Comparison of ENCODE assay signal across 30 mouse cellular contexts in genomic region chr8:111870379-111870778, GRCm38 (mm10). TPM values are rescaled to one million over a fixed set of nuclear protein-coding genes. Genes with fewer than 3 reads are reported as not detected.
"Had no signal": no experiment of that assay in that cellular context is flagged by ENCODE, and none has a peak within 500 bp of the region (broad histone marks: within the 10 kb centered on the region; RNA-seq: fewer than 3 reads in every experiment).

No protein-coding gene starts in this region.

- DNase-seq: cerebellum, adult 9-10 months; cerebellum, adult 9-11 months; cerebellum, postnatal 10 days; cerebellum, postnatal 14 days; cerebellum, postnatal 25 days; cerebellum, postnatal 36 days; embryo, embryonic 11 days; gastrocnemius, adult 2 months; gastrocnemius, postnatal 10 days; gastrocnemius, postnatal 14 days; gastrocnemius, postnatal 25 days; gastrocnemius, postnatal 36 days; heart, adult 11 months; heart, adult 18-20 months; heart, adult 2 months had no signal

- H3K9ac ChIP-seq: embryonic facial prominence, embryonic 12.5 days; embryonic facial prominence, embryonic 13.5 days; embryonic facial prominence, embryonic 15.5 days; forebrain, embryonic 12.5 days; forebrain, embryonic 13.5 days; forebrain, embryonic 15.5 days; forebrain, postnatal 0 days had no signal

- H3K4me1 ChIP-seq: embryonic facial prominence, embryonic 12.5 days; forebrain, embryonic 12.5 days; forebrain, embryonic 15.5 days had no signal

- H3K36me3 ChIP-seq: forebrain, embryonic 15.5 days had no signal

- H3K9me3 ChIP-seq: embryonic facial prominence, embryonic 10.5 days; embryonic facial prominence, embryonic 12.5 days; embryonic facial prominence, embryonic 13.5 days; embryonic facial prominence, embryonic 15.5 days; forebrain, embryonic 10.5 days; forebrain, embryonic 12.5 days; forebrain, embryonic 13.5 days; forebrain, embryonic 15.5 days had no signal

- H3K4me3 ChIP-seq: embryonic facial prominence, embryonic 10.5 days; embryonic facial prominence, embryonic 12.5 days; embryonic facial prominence, embryonic 13.5 days; embryonic facial prominence, embryonic 15.5 days; erythroblast, embryonic 14.5 days; forebrain, embryonic 10.5 days; forebrain, embryonic 12.5 days; forebrain, embryonic 13.5 days; forebrain, embryonic 15.5 days; gastrocnemius, adult 2 months; heart, adult 2 months had no signal

- H3K27ac ChIP-seq: embryonic facial prominence, embryonic 10.5 days; embryonic facial prominence, embryonic 12.5 days; embryonic facial prominence, embryonic 13.5 days; embryonic facial prominence, embryonic 15.5 days; forebrain, embryonic 10.5 days; forebrain, embryonic 12.5 days; forebrain, embryonic 13.5 days; forebrain, embryonic 15.5 days; gastrocnemius, adult 2 months; heart, adult 2 months had no signal

- H3K27me3 ChIP-seq: embryonic facial prominence, embryonic 12.5 days; embryonic facial prominence, embryonic 13.5 days; embryonic facial prominence, embryonic 15.5 days; forebrain, embryonic 12.5 days; forebrain, embryonic 13.5 days; forebrain, embryonic 15.5 days had no signal

RNA-seq across cellular contexts. Expression of gene Chst5, which starts 39.9 kb away (rescaled TPM):
- total RNA-seq: common myeloid progenitor, adult 5-6 weeks; gastrocnemius, adult 8-10 months; granulocyte monocyte progenitor cell, adult 5-6 weeks; heart, adult 18-20 months; heart, adult 2 months; heart, adult 8-10 months had no signal
- polyA plus RNA-seq: erythroblast, embryonic 14.5 days; gonadal fat pad, adult 2 months; heart, adult 2 months had no signal
